Mouse (Mus musculus): ENCODE measurements around the gene Yipf1. TPM values are rescaled to one million over a fixed set of nuclear protein-coding genes. Genes with fewer than 3 reads are reported as not detected.
A peak's percentile ranks its signal among the peaks of the same experiment; 100 is the strongest.
"Not testable (repeated sequence)": the region's sequence is repeated elsewhere in the genome, so short reads cannot be mapped to it uniquely, and the experiment has no call there.

Yipf1 gene
- polyA plus RNA-seq, 1 experiment from 2014 or later, result 57.3 TPM

DNA sequence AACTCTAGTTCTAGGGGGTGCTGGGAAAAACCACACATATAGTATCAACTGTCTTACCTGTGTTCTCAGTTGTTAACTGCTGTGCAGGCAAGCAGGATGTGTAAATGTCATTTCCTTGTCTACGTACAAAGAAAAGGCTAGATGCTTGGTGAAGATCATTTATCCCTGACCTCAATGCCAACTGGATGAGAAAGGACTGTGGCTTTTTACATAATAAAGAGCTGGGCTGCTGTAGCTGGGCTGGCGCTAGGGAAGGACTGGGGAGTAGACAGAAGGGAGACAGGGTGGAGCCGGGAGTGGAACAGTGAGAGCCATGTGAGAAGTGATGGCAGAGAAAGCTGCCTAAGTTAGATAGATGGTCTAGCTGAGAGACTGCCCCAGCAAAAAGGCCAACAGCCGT lies 48.6 kb downstream of the Yipf1 start:
- Histone ChIP-seq H3K4me2 (replicated peaks; ENCODE audit: low read depth, low read length) (no peak overlapping the region), H3K9me3 (ENCODE audit: low read length) (no peaks in the 10 kb centered on the region), H3K36me3 (ENCODE audit: insufficient read depth, low read length) (0 out of 2 replicates have a peak, but pooled peaks cover 3% of the 10 kb centered on the region), H3K9ac (replicated peaks; ENCODE audit: low read length) (no peak overlapping the region), H3K4me3 (ENCODE audit: low read length) (no peak overlapping the region), H3K27ac (ENCODE audit: low read length) (no peak overlapping the region), H3K27me3 (ENCODE audit: insufficient read depth, low read length) (no peaks in the 10 kb centered on the region), H3K4me1 (ENCODE audit: insufficient read depth, low read length) (no peaks in the 10 kb centered on the region)
- ATAC-seq (ENCODE audit: low FRiP score, low TSS enrichment), result no peak
- 68% methylated on average over 4 of the region's 4 CpGs for WGBS

GRCm38 (mm10) chr4:107363573-107363972 lies 49.4 kb downstream of the Yipf1 start:
- Histone ChIP-seq H3K4me2 (replicated peaks; ENCODE audit: low read depth, low read length) (no peak overlapping the region), H3K4me1 (ENCODE audit: insufficient read depth, low read length) (peaks cover 3% of the 10 kb centered on the region), H3K27ac (ENCODE audit: low read length) (no peak overlapping the region), H3K4me3 (ENCODE audit: low read length) (no peak overlapping the region), H3K9me3 (ENCODE audit: low read length) (no peaks in the 10 kb centered on the region), H3K27me3 (ENCODE audit: insufficient read depth, low read length) (no peaks in the 10 kb centered on the region), H3K9ac (replicated peaks; ENCODE audit: low read length) (no peak overlapping the region), H3K36me3 (ENCODE audit: insufficient read depth, low read length) (0 out of 2 replicates have a peak, but pooled peaks cover under 1% of the 10 kb centered on the region)
- ATAC-seq (ENCODE audit: low FRiP score, low TSS enrichment), result no peak
- WGBS, result 60% methylated on average over 6 of the region's 6 CpGs

GRCm38 (mm10) chr4:107364190-107364639 lies 50.1 kb downstream of the Yipf1 start:
- H3K27ac ChIP-seq (ENCODE audit: low read length), result no peak overlapping the region
- no peaks in the 10 kb centered on the region for H3K9me3 ChIP-seq (ENCODE audit: low read length)
- no peak for ATAC-seq (ENCODE audit: low FRiP score, low TSS enrichment)
- no peak overlapping the region for H3K4me3 ChIP-seq (ENCODE audit: low read length)
- no peaks in the 10 kb centered on the region for H3K27me3 ChIP-seq (ENCODE audit: insufficient read depth, low read length)
- H3K9ac ChIP-seq (replicated peaks; ENCODE audit: low read length), result no peak overlapping the region
- H3K4me2 ChIP-seq (replicated peaks; ENCODE audit: low read depth, low read length), result no peak overlapping the region
- peaks cover 10% of the 10 kb centered on the region for H3K4me1 ChIP-seq (ENCODE audit: insufficient read depth, low read length)
- WGBS, result 71% methylated on average over 5 of the region's 5 CpGs
- H3K36me3 ChIP-seq (ENCODE audit: insufficient read depth, low read length), result no peaks in the 10 kb centered on the region

DNA sequence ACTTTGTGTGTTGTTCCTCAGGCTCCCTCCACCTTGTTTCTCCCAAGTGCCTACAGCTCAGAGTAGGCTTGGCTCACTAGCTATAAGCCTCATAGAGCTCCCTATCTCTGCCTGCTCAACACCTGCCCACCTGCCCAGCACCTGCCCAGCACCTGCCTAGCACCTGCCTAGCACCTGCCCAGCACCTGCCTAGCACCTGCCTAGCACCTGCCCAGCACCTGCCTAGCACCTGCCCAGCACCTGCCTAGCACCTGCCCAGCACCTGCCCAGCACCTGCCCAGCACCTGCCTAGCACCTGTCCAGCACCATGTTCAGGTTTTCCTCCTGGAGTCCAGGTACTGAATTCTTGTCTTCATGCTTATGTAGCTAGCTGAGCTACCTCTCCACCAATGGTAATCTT lies 52.2 kb downstream of the Yipf1 start:
- not testable (repeated sequence) for ATAC-seq (ENCODE audit: low FRiP score, low TSS enrichment); H3K4me3 ChIP-seq (ENCODE audit: low read length); H3K27me3 ChIP-seq (ENCODE audit: insufficient read depth, low read length); H3K9ac ChIP-seq (replicated peaks; ENCODE audit: low read length); H3K36me3 ChIP-seq (ENCODE audit: insufficient read depth, low read length); H3K9me3 ChIP-seq (ENCODE audit: low read length); H3K4me2 ChIP-seq (replicated peaks; ENCODE audit: low read depth, low read length); H3K27ac ChIP-seq (ENCODE audit: low read length)
- peaks cover 10% of the 10 kb centered on the region for H3K4me1 ChIP-seq (ENCODE audit: insufficient read depth, low read length)

DNA sequence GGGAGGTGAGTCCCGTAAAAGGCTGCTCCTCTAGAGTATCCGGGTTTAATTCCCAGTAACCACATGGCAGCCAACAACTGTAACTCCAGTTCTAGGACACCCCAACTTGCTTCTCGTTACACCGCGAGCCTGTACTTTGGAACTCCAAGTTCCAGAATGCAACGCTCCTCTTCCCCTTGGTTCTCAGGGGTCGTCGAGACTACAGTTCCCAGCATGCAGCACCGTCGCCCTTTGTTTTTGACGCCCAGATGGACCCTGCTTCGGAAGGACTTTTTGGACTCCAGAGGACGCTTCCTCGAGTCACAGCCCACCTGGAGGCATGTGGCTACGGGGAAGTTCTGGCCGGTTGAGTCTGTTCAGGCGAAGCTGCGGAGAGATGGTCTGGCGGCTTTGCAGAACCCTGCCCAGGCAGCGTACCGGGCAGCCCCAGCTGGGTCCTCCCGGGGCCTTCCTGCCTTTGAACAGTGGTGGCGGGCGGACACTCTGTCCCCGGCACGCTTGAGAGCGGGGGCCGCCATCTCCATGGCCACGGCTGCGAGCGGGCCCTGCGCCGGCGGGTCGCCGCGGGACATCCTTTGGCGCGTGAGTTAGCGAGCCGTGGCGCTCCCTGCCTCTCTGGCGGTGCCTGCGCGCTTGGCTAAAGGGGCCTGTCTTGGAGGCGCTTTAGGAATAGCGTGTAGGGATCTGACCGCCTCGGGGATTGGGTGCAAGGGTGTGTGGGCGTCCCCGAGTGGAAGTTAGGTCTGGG lies 53.6 kb downstream of the Yipf1 start, which contains the start of gene Ndc1:
Ndc1 (plus strand) TSS at position 218 of the 748 bp plus-strand sequence.
- peak within 1 kb of the TSS; percentile 83 for H3K4me2 ChIP-seq (replicated peaks; ENCODE audit: low read depth, low read length)
- peak within 1 kb of the TSS; percentile 87 for H3K27ac ChIP-seq (ENCODE audit: low read length)
- peak; percentile 99 for ATAC-seq (ENCODE audit: low FRiP score, low TSS enrichment)
- peak within 1 kb of the TSS; percentile 76 for H3K9ac ChIP-seq (replicated peaks; ENCODE audit: low read length)
- under 1% methylated on average over 51 of the region's 51 CpGs for WGBS
- peak within 1 kb of the TSS; percentile 81 for H3K4me3 ChIP-seq (ENCODE audit: low read length)
- H3K9me3 ChIP-seq (ENCODE audit: low read length), result no peaks in the 10 kb centered on the region
- no peaks in the 10 kb centered on the region for H3K27me3 ChIP-seq (ENCODE audit: insufficient read depth, low read length)
- H3K36me3 ChIP-seq (ENCODE audit: insufficient read depth, low read length), result peaks cover 9% of the 10 kb centered on the region; the same call in 1 of the 2 replicates
- peaks cover 10% of the 10 kb centered on the region for H3K4me1 ChIP-seq (ENCODE audit: insufficient read depth, low read length)

DNA sequence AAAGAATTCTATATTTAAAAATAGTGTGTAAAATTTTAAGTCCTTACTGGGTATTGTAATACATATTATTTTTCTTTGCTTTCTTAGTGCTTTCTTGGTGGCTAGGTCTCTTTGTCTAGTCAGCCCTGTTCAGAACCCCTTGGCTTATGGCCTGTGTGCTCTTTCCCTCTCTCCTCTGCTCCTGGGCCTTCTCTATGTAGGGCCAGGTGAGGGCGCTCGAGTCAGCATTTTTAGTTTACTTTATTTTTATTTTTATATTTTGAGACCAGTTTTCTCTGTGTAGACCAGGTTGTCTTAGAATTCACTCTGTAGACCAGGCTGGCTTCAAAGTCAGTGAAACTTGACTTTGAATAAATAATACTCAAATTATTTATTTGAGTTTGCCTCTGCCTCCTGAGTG lies 58.1 kb downstream of the Yipf1 start:
- Histone ChIP-seq H3K27ac (ENCODE audit: low read length) (no peak overlapping the region), H3K9me3 (ENCODE audit: low read length) (no peaks in the 10 kb centered on the region), H3K4me2 (replicated peaks; ENCODE audit: low read depth, low read length) (no peak overlapping the region), H3K4me3 (ENCODE audit: low read length) (no peak overlapping the region), H3K36me3 (ENCODE audit: insufficient read depth, low read length) (peaks cover 45% of the 10 kb centered on the region), H3K9ac (replicated peaks; ENCODE audit: low read length) (no peak overlapping the region), H3K4me1 (ENCODE audit: insufficient read depth, low read length) (peaks cover 10% of the 10 kb centered on the region), H3K27me3 (ENCODE audit: insufficient read depth, low read length) (no peaks in the 10 kb centered on the region)
- 73% methylated on average over 2 of the region's 2 CpGs for WGBS
- ATAC-seq (ENCODE audit: low FRiP score, low TSS enrichment), result no peak

- ATAC-seq (ENCODE audit: low FRiP score, low TSS enrichment), result no peak
- 82% methylated on average over 4 of the region's 4 CpGs for WGBS
- H3K4me3 ChIP-seq (ENCODE audit: low read length), result no peak overlapping the region
- H3K36me3 ChIP-seq (ENCODE audit: insufficient read depth, low read length), result peaks cover 45% of the 10 kb centered on the region
- no peak overlapping the region for H3K27ac ChIP-seq (ENCODE audit: low read length)
- H3K4me2 ChIP-seq (replicated peaks; ENCODE audit: low read depth, low read length), result no peak overlapping the region
- no peak overlapping the region for H3K9ac ChIP-seq (replicated peaks; ENCODE audit: low read length)
- no peaks in the 10 kb centered on the region for H3K27me3 ChIP-seq (ENCODE audit: insufficient read depth, low read length)
- no peaks in the 10 kb centered on the region for H3K9me3 ChIP-seq (ENCODE audit: low read length)
- H3K4me1 ChIP-seq (ENCODE audit: insufficient read depth, low read length), result no peaks in the 10 kb centered on the region
Measured at GRCm38 (mm10) chr4:107374677-107375076, 60.5 kb downstream of the Yipf1 start.

DNA sequence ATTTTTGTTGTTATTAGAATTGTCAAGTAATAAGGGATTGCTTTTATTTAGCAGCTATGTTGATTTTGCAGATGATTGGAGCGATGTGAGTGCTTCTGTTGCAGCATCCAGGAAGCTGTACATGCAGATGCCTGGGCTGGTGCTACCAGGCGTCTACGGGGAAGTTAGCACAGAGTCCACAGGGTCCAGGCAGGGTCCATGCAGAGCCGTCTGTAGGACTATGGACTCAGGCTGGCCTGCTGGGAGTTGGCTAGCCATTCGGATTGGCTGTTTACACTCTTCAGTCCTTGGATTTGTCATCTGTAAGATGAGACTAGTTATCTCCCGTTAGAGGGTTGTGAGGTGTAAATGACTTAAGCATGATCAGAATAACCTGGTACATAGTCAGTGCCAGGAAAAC lies 64.8 kb downstream of the Yipf1 start:
- H3K4me1 ChIP-seq (ENCODE audit: insufficient read depth, low read length), result no peaks in the 10 kb centered on the region
- H3K36me3 ChIP-seq (ENCODE audit: insufficient read depth, low read length), result peaks cover 60% of the 10 kb centered on the region
- no peak overlapping the region for H3K4me2 ChIP-seq (replicated peaks; ENCODE audit: low read depth, low read length)
- H3K27ac ChIP-seq (ENCODE audit: low read length), result no peak overlapping the region
- no peaks in the 10 kb centered on the region for H3K27me3 ChIP-seq (ENCODE audit: insufficient read depth, low read length)
- H3K4me3 ChIP-seq (ENCODE audit: low read length), result no peak overlapping the region
- H3K9ac ChIP-seq (replicated peaks; ENCODE audit: low read length), result no peak overlapping the region
- 87% methylated on average over 6 of the region's 6 CpGs for WGBS
- no peaks in the 10 kb centered on the region for H3K9me3 ChIP-seq (ENCODE audit: low read length)
- ATAC-seq (ENCODE audit: low FRiP score, low TSS enrichment), result peak; percentile 57; the same call in 1 of the 2 replicates

- WGBS, result 66% methylated on average over 7 of the region's 7 CpGs
- no peak overlapping the region for H3K4me2 ChIP-seq (replicated peaks; ENCODE audit: low read depth, low read length)
- no peak overlapping the region for H3K4me3 ChIP-seq (ENCODE audit: low read length)
- no peak overlapping the region for H3K9ac ChIP-seq (replicated peaks; ENCODE audit: low read length)
- ATAC-seq (ENCODE audit: low FRiP score, low TSS enrichment), result no peak
- H3K27me3 ChIP-seq (ENCODE audit: insufficient read depth, low read length), result no peaks in the 10 kb centered on the region
- H3K36me3 ChIP-seq (ENCODE audit: insufficient read depth, low read length), result peaks cover 56% of the 10 kb centered on the region
- no peak overlapping the region for H3K27ac ChIP-seq (ENCODE audit: low read length)
- H3K9me3 ChIP-seq (ENCODE audit: low read length), result no peaks in the 10 kb centered on the region
- H3K4me1 ChIP-seq (ENCODE audit: insufficient read depth, low read length), result no peaks in the 10 kb centered on the region
Measured at GRCm38 (mm10) chr4:107380871-107381270, 66.7 kb downstream of the Yipf1 start.

GRCm38 (mm10) chr4:107387038-107387437 lies 72.9 kb downstream of the Yipf1 start:
- Histone ChIP-seq H3K27me3 (ENCODE audit: insufficient read depth, low read length) (no peaks in the 10 kb centered on the region), H3K9me3 (ENCODE audit: low read length) (no peaks in the 10 kb centered on the region), H3K4me3 (ENCODE audit: low read length) (no peak overlapping the region), H3K4me2 (replicated peaks; ENCODE audit: low read depth, low read length) (no peak overlapping the region), H3K9ac (replicated peaks; ENCODE audit: low read length) (no peak overlapping the region), H3K4me1 (ENCODE audit: insufficient read depth, low read length) (no peaks in the 10 kb centered on the region), H3K36me3 (ENCODE audit: insufficient read depth, low read length) (peaks cover 74% of the 10 kb centered on the region), H3K27ac (ENCODE audit: low read length) (no peak overlapping the region)
- ATAC-seq (ENCODE audit: low FRiP score, low TSS enrichment), result no peak
- 96% methylated on average over 4 of the region's 4 CpGs for WGBS
